Mouse (Mus musculus): Measurements from ENCODE around the gene Abcb1a. TPM values are rescaled to one million over a fixed set of nuclear protein-coding genes. Genes with fewer than 3 reads are reported as not detected.

The Abcb1a gene
- polyA plus RNA-seq, 1 experiment, result 0.89 TPM

GRCm38 (mm10) chr5:8675262-8675951 lies 15.5 kb downstream of the Abcb1a start:
- Histone ChIP-seq H3ac (ENCODE audit: control insufficient read depth, insufficient read length) (no peak overlapping the region), H3K79me2 (ENCODE audit: control insufficient read depth, insufficient read depth) (no peaks in the 10 kb centered on the region), H3K36me3 (ENCODE audit: control insufficient read depth, insufficient read depth) (no peaks in the 10 kb centered on the region), H3K4me2 (ENCODE audit: low read depth) (no peak overlapping the region), H3K4me3 (no peak overlapping the region), H3K27me3 (ENCODE audit: control insufficient read depth, insufficient read depth, insufficient read length) (no peaks in the 10 kb centered on the region)
- TF ChIP-seq POLR2A (IDR thresholded peaks at IDR 0.05; ENCODE audit: insufficient read length, low read depth), result no peak
- TF ChIP-seq MYOD1 (IDR thresholded peaks at IDR 0.05; ENCODE audit: control insufficient read depth in 1 of 3, insufficient read length in 2 of 3, low read depth in 2 of 3), result no peak
- TF ChIP-seq TCF12 (IDR thresholded peaks at IDR 0.05; ENCODE audit: insufficient read depth, poor library complexity, severe bottlenecking), result no peak
- TF ChIP-seq MAX (IDR thresholded peaks at IDR 0.05; ENCODE audit: low read depth), result no peak
- TF ChIP-seq POLR2AphosphoS2 (IDR thresholded peaks at IDR 0.05; ENCODE audit: insufficient read length, low read depth), result no peak
- TF ChIP-seq SRF (IDR thresholded peaks at IDR 0.05; ENCODE audit: control insufficient read depth, insufficient read length, low read depth), result no peak
- no peak for TF ChIP-seq USF1 (IDR thresholded peaks at IDR 0.05; ENCODE audit: low read depth)
- no peak for TF ChIP-seq CEBPB (IDR thresholded peaks at IDR 0.05; ENCODE audit: insufficient read depth, poor library complexity, severe bottlenecking)

GRCm38 (mm10) chr5:8675952-8676262 lies 16.0 kb downstream of the Abcb1a start:
- Histone ChIP-seq H3ac (ENCODE audit: control insufficient read depth, insufficient read length) (no peak overlapping the region), H3K4me3 (no peak overlapping the region), H3K4me2 (ENCODE audit: low read depth) (no peak overlapping the region), H3K27me3 (ENCODE audit: control insufficient read depth, insufficient read depth, insufficient read length) (no peaks in the 10 kb centered on the region), H3K79me2 (ENCODE audit: control insufficient read depth, insufficient read depth) (no peaks in the 10 kb centered on the region), H3K36me3 (ENCODE audit: control insufficient read depth, insufficient read depth) (no peaks in the 10 kb centered on the region)
- TF ChIP-seq CEBPB (IDR thresholded peaks at IDR 0.05; ENCODE audit: insufficient read depth, poor library complexity, severe bottlenecking), result no peak
- no peak for TF ChIP-seq POLR2A (IDR thresholded peaks at IDR 0.05; ENCODE audit: insufficient read length, low read depth)
- TF ChIP-seq TCF3 (IDR thresholded peaks at IDR 0.05; ENCODE audit: insufficient read length, low read depth), result no peak
- no peak for TF ChIP-seq MAX (IDR thresholded peaks at IDR 0.05; ENCODE audit: low read depth)
- TF ChIP-seq USF1 (IDR thresholded peaks at IDR 0.05; ENCODE audit: low read depth), result no peak
- TF ChIP-seq TCF12 (IDR thresholded peaks at IDR 0.05; ENCODE audit: insufficient read depth, poor library complexity, severe bottlenecking), result no peak
- no peak for TF ChIP-seq E2F4 (IDR thresholded peaks at IDR 0.05; ENCODE audit: insufficient read depth)
- TF ChIP-seq SRF (IDR thresholded peaks at IDR 0.05; ENCODE audit: control insufficient read depth, insufficient read length, low read depth), result no peak
- no peak for TF ChIP-seq MYOG (IDR thresholded peaks at IDR 0.05; ENCODE audit: control insufficient read depth in 1 of 3, insufficient read depth in 1 of 3, insufficient read length in 2 of 3, low read depth in 2 of 3)
- no peak for TF ChIP-seq MYOD1 (IDR thresholded peaks at IDR 0.05; ENCODE audit: control insufficient read depth in 1 of 3, insufficient read length in 2 of 3, low read depth in 2 of 3)
- no peak for TF ChIP-seq POLR2AphosphoS2 (IDR thresholded peaks at IDR 0.05; ENCODE audit: insufficient read length, low read depth)
- no peak for TF ChIP-seq REST (IDR thresholded peaks at IDR 0.05; ENCODE audit: insufficient read depth, insufficient read length)

- Histone ChIP-seq H3ac (ENCODE audit: control insufficient read depth, insufficient read length) (no peak overlapping the region), H3K4me2 (ENCODE audit: low read depth) (no peak overlapping the region), H3K36me3 (ENCODE audit: control insufficient read depth, insufficient read depth) (no peaks in the 10 kb centered on the region), H3K27me3 (ENCODE audit: control insufficient read depth, insufficient read depth, insufficient read length) (no peaks in the 10 kb centered on the region), H3K4me3 (no peak overlapping the region), H3K79me2 (ENCODE audit: control insufficient read depth, insufficient read depth) (no peaks in the 10 kb centered on the region)
- TF ChIP-seq REST (IDR thresholded peaks at IDR 0.05; ENCODE audit: insufficient read depth, insufficient read length) (no peak), MYOD1 (IDR thresholded peaks at IDR 0.05; ENCODE audit: control insufficient read depth in 1 of 3, insufficient read length in 2 of 3, low read depth in 2 of 3) (no peak), MAX (IDR thresholded peaks at IDR 0.05; ENCODE audit: low read depth) (no peak), POLR2A (IDR thresholded peaks at IDR 0.05; ENCODE audit: insufficient read length, low read depth) (no peak), TCF12 (IDR thresholded peaks at IDR 0.05; ENCODE audit: insufficient read depth, poor library complexity, severe bottlenecking) (no peak), SRF (IDR thresholded peaks at IDR 0.05; ENCODE audit: control insufficient read depth, insufficient read length, low read depth) (no peak), POLR2AphosphoS2 (IDR thresholded peaks at IDR 0.05; ENCODE audit: insufficient read length, low read depth) (no peak), TCF3 (IDR thresholded peaks at IDR 0.05; ENCODE audit: insufficient read length, low read depth) (no peak), CEBPB (IDR thresholded peaks at IDR 0.05; ENCODE audit: insufficient read depth, poor library complexity, severe bottlenecking) (no peak), USF1 (IDR thresholded peaks at IDR 0.05; ENCODE audit: low read depth) (no peak), MYOG (IDR thresholded peaks at IDR 0.05; ENCODE audit: control insufficient read depth in 1 of 3, insufficient read depth in 1 of 3, insufficient read length in 2 of 3, low read depth in 2 of 3) (no peak), E2F4 (IDR thresholded peaks at IDR 0.05; ENCODE audit: insufficient read depth) (no peak)
Observed at GRCm38 (mm10) chr5:8681166-8681565, 21.3 kb downstream of the Abcb1a start.

GRCm38 (mm10) chr5:8683686-8684085 lies 23.8 kb downstream of the Abcb1a start:
- Histone ChIP-seq H3K27me3 (ENCODE audit: control insufficient read depth, insufficient read depth, insufficient read length) (no peaks in the 10 kb centered on the region), H3ac (ENCODE audit: control insufficient read depth, insufficient read length) (no peak overlapping the region), H3K36me3 (ENCODE audit: control insufficient read depth, insufficient read depth) (no peaks in the 10 kb centered on the region), H3K4me3 (no peak overlapping the region), H3K79me2 (ENCODE audit: control insufficient read depth, insufficient read depth) (no peaks in the 10 kb centered on the region), H3K4me2 (ENCODE audit: low read depth) (no peak overlapping the region)
- TF ChIP-seq TCF12 (IDR thresholded peaks at IDR 0.05; ENCODE audit: insufficient read depth, poor library complexity, severe bottlenecking) (no peak), TCF3 (IDR thresholded peaks at IDR 0.05; ENCODE audit: insufficient read length, low read depth) (no peak), E2F4 (IDR thresholded peaks at IDR 0.05; ENCODE audit: insufficient read depth) (no peak), POLR2A (IDR thresholded peaks at IDR 0.05; ENCODE audit: insufficient read length, low read depth) (no peak), MYOG (IDR thresholded peaks at IDR 0.05; ENCODE audit: control insufficient read depth in 1 of 3, insufficient read depth in 1 of 3, insufficient read length in 2 of 3, low read depth in 2 of 3) (no peak), REST (IDR thresholded peaks at IDR 0.05; ENCODE audit: insufficient read depth, insufficient read length) (no peak), MAX (IDR thresholded peaks at IDR 0.05; ENCODE audit: low read depth) (no peak), CEBPB (IDR thresholded peaks at IDR 0.05; ENCODE audit: insufficient read depth, poor library complexity, severe bottlenecking) (no peak), MYOD1 (IDR thresholded peaks at IDR 0.05; ENCODE audit: control insufficient read depth in 1 of 3, insufficient read length in 2 of 3, low read depth in 2 of 3) (no peak), SRF (IDR thresholded peaks at IDR 0.05; ENCODE audit: control insufficient read depth, insufficient read length, low read depth) (no peak), USF1 (IDR thresholded peaks at IDR 0.05; ENCODE audit: low read depth) (no peak), POLR2AphosphoS2 (IDR thresholded peaks at IDR 0.05; ENCODE audit: insufficient read length, low read depth) (no peak)
